Mouse (Mus musculus) kidney, postnatal 0 days (tissue): ENCODE measurements around the gene Slc35e1. TPM values are rescaled to one million over a fixed set of nuclear protein-coding genes. Genes with fewer than 3 reads are reported as not detected.
A peak's percentile ranks its signal among the peaks of the same experiment; 100 is the strongest.

Experiments used
- ATAC-seq: fragments of 200-750 bp; cut with Nextera tagmentation; replicated peaks from 2 replicates; pipeline ENCODE4 v1.8.0; 2017; ENCODE audit warnings: low read depth, moderate number of reproducible peaks, moderate TSS enrichment, moderate library complexity; ENCODE audit not compliant: low FRiP score
- DNase-seq: peaks from one replicate; pipeline ENCODE4 v3.0.0-alpha.2; 2016; ENCODE audit warnings: low spot score
- H3K27ac ChIP-seq: fragments of 300-500 bp; sonication (generic); 2 replicates; pipeline ENCODE4 v1.5.1; 2014; ENCODE audit warnings: mild to moderate bottlenecking
- H3K27me3 ChIP-seq: fragments of 300-500 bp; sonication (generic); 2 replicates; pipeline ENCODE4 v1.6.1; 2014; ENCODE audit warnings: low read length, mixed read lengths; ENCODE audit not compliant: insufficient read depth
- H3K36me3 ChIP-seq: fragments of 300-500 bp; sonication (generic); 2 replicates; pipeline ENCODE4 v1.6.1; 2014; ENCODE audit warnings: low read length, mixed read lengths; ENCODE audit not compliant: insufficient read depth
- H3K4me1 ChIP-seq: fragments of 300-500 bp; sonication (generic); replicated peaks from 2 replicates; pipeline ENCODE4 v1.6.1; 2014; ENCODE audit warnings: antibody characterized with exemption, low read length, mixed read lengths; ENCODE audit not compliant: insufficient read depth
- H3K4me2 ChIP-seq: fragments of 300-500 bp; sonication (generic); 2 replicates; pipeline ENCODE4 v1.6.1; 2014; ENCODE audit warnings: mild to moderate bottlenecking, low read length, moderate library complexity, mixed read lengths
- H3K4me3 ChIP-seq: fragments of 300-500 bp; sonication (generic); replicated peaks from 2 replicates; pipeline ENCODE4 v1.5.1; 2014; ENCODE audit warnings: low read depth, low read length
- H3K9ac ChIP-seq: fragments of 300-500 bp; sonication (generic); 2 replicates; pipeline ENCODE4 v1.6.1; 2014; ENCODE audit warnings: low read depth, low read length
- H3K9me3 ChIP-seq: fragments of 300-500 bp; sonication (generic); replicated peaks from 2 replicates; pipeline ENCODE4 v1.6.1; 2016; ENCODE audit warnings: low read length, inconsistent platforms, mixed read lengths
- CTCF ChIP-seq: IDR thresholded peaks from 2 replicates; pipeline ENCODE4 v1.5.1; 2016; ENCODE audit warnings: antibody characterized with exemption, low read depth, mild to moderate bottlenecking, moderate library complexity
- WGBS: fragments of 180-500 bp; shearing (Covaris S2); extraction: QIAGEN DNeasy Blood & Tissue Kit; methylation state at CpG from one replicate; pipeline ENCODE4 v1.1.7; 2014; 5-methylcytosine and 5-hydroxymethylcytosine counted together
- polyA plus RNA-seq: library from polyadenylated mRNA; unstranded; fragments of >200 nt; fragmentation: Nextera tagmentation; extraction: Ambion mirVana; gene quantifications from 2 replicates; pipeline ENCODE4 v1.2.1, GENCODE M21; 2015

Slc35e1 gene
- polyA plus RNA-seq, 1 experiment from 2014 or later, result 9.1 TPM

DNA sequence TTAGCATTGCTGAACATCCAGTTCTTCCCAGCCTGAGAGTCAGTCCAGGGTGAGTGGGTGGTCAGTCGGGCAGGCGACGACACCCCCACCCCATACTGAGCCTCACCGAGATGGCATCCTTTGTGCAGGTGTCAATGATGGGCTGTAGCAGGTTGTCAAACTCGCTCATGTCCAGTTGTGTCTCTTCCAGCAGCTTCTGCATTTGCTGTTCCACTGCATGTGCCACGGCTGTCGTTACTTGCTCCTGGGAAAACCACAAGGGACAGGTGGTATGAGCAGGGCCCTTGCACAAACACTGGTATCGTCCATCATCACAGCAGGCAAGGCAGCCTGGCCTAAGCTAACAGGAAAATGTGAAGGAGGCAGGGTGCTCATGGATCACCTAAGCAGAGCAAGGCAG lies 22.4 kb downstream of the Slc35e1 start:
- H3K27ac ChIP-seq, result no peak overlapping the region
- no peak for DNase-seq
- 91% methylated on average over 8 of the region's 8 CpGs for WGBS
- no peak overlapping the region for H3K9ac ChIP-seq
- no peak for TF ChIP-seq CTCF
- H3K36me3 ChIP-seq, result peaks cover 70% of the 10 kb centered on the region
- H3K27me3 ChIP-seq, result no peaks in the 10 kb centered on the region
- no peak overlapping the region for H3K4me2 ChIP-seq
- ATAC-seq, result no peak
- no peak overlapping the region for H3K4me3 ChIP-seq
- 0 out of 2 replicates have a peak, but pooled peaks cover 3% of the 10 kb centered on the region for H3K4me1 ChIP-seq
- no peaks in the 10 kb centered on the region for H3K9me3 ChIP-seq

DNA sequence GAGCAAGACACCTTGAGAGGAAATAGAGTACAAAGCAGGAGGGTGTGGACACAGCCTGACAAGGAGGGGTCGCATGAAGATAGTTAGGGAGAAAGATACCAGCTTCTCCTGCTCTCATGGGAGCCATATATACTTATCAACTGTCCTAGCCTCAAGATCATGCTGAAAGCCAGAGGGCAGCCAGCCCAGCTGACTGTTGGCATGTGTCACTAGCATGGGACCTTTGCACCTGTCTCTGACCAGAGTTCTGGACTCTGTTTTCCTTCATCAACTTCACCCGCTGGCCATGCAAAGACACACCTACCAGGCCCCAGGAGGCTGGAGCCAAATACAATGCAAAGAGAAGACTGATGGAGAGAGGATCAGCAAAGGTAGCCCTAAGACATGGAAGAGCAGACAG lies 23.2 kb downstream of the Slc35e1 start:
- Histone ChIP-seq H3K27ac (no peak overlapping the region), H3K36me3 (peaks cover 74% of the 10 kb centered on the region), H3K4me3 (no peak overlapping the region), H3K4me2 (no peak overlapping the region), H3K4me1 (0 out of 2 replicates have a peak, but pooled peaks cover 3% of the 10 kb centered on the region), H3K27me3 (no peaks in the 10 kb centered on the region), H3K9me3 (no peaks in the 10 kb centered on the region), H3K9ac (no peak overlapping the region)
- no peak for ATAC-seq
- no peak for DNase-seq
- WGBS, result 87% methylated on average over 2 of the region's 2 CpGs
- no peak for TF ChIP-seq CTCF

DNA sequence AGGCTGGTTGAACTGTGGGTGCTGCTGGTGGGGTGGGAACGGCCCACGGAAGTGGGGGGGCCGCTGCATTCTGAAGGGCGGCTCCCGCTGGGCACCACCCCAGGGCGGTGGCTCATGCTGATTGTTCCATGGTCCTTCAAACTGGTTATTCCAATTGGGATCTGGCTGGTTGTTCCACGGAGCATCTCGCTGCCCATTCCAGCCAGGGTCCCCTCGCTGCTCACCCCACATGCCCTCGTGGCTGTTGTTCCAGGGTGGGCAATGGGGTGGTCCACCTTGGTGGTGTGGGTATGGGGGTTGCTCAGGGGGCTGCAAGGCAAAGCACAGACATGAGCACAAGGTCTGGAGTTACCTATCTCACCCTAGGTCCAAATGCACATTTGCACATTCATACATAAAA lies 28.2 kb downstream of the Slc35e1 start:
- no peak overlapping the region for H3K4me3 ChIP-seq
- no peak overlapping the region for H3K9ac ChIP-seq
- ATAC-seq (no peak), DNase-seq (no peak)
- H3K27me3 ChIP-seq, result no peaks in the 10 kb centered on the region
- WGBS, result 94% methylated on average over 10 of the region's 10 CpGs
- H3K4me1 ChIP-seq, result no peaks in the 10 kb centered on the region
- H3K27ac ChIP-seq, result no peak overlapping the region
- no peaks in the 10 kb centered on the region for H3K9me3 ChIP-seq
- no peak for TF ChIP-seq CTCF
- H3K36me3 ChIP-seq, result peaks cover 96% of the 10 kb centered on the region
- H3K4me2 ChIP-seq, result no peak overlapping the region

DNA sequence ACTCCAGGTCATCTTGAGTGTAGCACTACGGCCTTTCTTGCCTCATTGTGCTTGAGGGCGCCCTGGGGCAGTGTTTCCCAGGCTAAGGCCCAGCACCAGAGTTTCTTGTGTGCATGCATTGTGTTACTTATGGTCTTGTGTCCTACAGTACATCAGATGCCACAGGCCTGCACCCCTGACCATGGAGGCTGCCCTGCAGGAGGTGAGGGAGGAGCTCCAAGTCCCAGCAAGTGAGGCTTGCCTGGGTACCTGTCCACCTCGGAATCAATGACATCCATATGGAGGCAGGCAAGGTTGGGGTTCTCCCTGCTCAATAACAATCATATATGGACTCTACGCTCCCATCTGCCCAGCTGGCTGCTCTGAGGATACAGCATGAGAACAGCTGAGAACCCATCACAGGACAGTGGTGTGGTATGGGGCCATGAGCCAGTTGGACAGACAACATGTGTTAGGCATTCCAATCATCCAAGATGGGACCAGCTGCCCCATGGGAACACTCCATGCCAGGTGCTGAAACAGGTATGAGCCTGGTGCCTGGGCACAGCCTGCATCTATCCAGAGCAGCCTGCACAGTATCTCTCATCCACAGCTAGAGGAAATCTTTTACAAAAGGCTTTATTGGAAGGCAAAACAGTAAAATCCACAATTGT lies 32.4 kb downstream of the Slc35e1 start:
- no peaks in the 10 kb centered on the region for H3K27me3 ChIP-seq
- H3K4me2 ChIP-seq, result no peak overlapping the region
- ATAC-seq (peak; percentile 19; the same call in 1 of the 2 replicates), DNase-seq (no peak)
- no peak overlapping the region for H3K9ac ChIP-seq
- H3K36me3 ChIP-seq, result peaks cover 54% of the 10 kb centered on the region
- no peak overlapping the region for H3K4me3 ChIP-seq
- H3K27ac ChIP-seq, result no peak overlapping the region
- no peak for TF ChIP-seq CTCF
- 95% methylated on average over 4 of the region's 4 CpGs for WGBS
- H3K9me3 ChIP-seq, result no peaks in the 10 kb centered on the region
- no peaks in the 10 kb centered on the region for H3K4me1 ChIP-seq

DNA sequence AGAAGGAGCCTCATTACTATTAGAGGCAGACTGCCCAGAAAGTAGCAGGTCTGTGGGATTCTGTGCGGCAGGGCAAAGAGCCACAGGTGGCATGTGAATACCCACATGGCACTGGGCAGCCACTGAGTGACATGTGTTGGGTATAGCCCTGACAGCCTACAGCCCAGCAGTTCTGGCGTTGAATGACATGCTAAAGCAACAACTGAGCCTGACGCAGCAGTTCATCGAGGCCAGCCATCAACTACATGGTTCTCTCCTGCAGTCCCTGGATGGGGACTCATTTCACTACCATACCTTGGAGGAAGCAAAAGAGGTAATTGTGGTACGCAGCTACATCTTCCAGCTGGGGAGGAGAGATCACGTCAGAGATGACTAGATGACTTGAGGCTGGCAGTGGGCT lies 34.0 kb downstream of the Slc35e1 start:
- Histone ChIP-seq H3K36me3 (peaks cover 47% of the 10 kb centered on the region), H3K4me2 (no peak overlapping the region), H3K9me3 (no peaks in the 10 kb centered on the region), H3K4me3 (no peak overlapping the region), H3K9ac (no peak overlapping the region), H3K27ac (no peak overlapping the region), H3K4me1 (no peaks in the 10 kb centered on the region), H3K27me3 (no peaks in the 10 kb centered on the region)
- DNase-seq, result no peak
- TF ChIP-seq CTCF, result no peak
- 89% methylated on average over 6 of the region's 6 CpGs for WGBS
- ATAC-seq, result no peak

DNA sequence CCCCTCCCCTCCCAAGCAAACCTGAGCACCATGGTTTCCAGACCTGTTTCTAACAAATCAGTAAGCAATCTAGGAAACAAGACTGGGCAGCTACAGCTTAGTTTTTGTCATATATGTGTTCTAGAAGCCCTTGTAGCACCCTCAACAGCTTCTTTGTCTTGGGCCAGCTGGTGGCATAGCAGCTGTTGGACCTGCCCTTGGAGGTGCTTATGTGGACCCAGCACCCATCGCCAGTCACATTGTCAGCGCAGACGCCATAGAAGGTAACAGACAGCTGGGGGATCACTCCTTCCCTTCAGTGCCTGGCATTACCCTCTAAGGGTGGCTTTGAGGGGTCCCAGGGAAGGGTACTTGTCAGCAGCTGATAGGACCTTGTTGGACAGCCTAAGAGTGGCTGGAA lies 34.6 kb downstream of the Slc35e1 start:
- Histone ChIP-seq H3K27me3 (no peaks in the 10 kb centered on the region), H3K4me3 (no peak overlapping the region), H3K27ac (no peak overlapping the region), H3K9me3 (no peaks in the 10 kb centered on the region), H3K4me1 (no peaks in the 10 kb centered on the region), H3K36me3 (peaks cover 43% of the 10 kb centered on the region), H3K9ac (no peak overlapping the region), H3K4me2 (no peak overlapping the region)
- no peak for ATAC-seq
- DNase-seq, result no peak
- 88% methylated on average over 3 of the region's 3 CpGs for WGBS
- TF ChIP-seq CTCF, result no peak

DNA sequence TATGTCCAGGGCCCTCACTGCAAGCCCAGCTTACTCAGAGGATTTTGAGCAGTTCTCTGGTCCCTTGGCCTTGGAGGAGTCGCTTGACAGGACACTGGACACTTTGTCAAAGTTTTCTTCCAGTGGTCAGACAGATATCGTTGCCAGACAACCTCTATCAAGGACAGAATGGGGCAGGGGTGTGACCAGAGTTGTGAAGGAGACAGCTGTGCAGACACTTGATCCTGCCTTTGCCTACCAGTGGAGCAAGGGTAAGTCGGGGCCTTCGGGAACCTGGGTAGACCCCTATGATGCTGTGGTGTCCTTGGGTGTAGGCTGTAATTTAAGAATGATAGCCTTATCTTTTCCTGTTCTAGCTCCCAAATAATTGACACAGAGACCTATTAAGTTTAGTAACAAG lies 37.1 kb downstream of the Slc35e1 start:
- ATAC-seq (no peak), DNase-seq (no peak)
- no peak overlapping the region for H3K9ac ChIP-seq
- H3K36me3 ChIP-seq, result peaks cover 21% of the 10 kb centered on the region
- no peak overlapping the region for H3K4me2 ChIP-seq
- WGBS, result 86% methylated on average over 4 of the region's 4 CpGs
- no peaks in the 10 kb centered on the region for H3K27me3 ChIP-seq
- H3K4me1 ChIP-seq, result no peaks in the 10 kb centered on the region
- no peaks in the 10 kb centered on the region for H3K9me3 ChIP-seq
- no peak overlapping the region for H3K27ac ChIP-seq
- no peak for TF ChIP-seq CTCF
- H3K4me3 ChIP-seq, result no peak overlapping the region
